Mouse (Mus musculus): ENCODE measurements around the gene Cacna2d4. TPM values are rescaled to one million over a fixed set of nuclear protein-coding genes. Genes with fewer than 3 reads are reported as not detected.

The Cacna2d4 gene
- total RNA-seq, 1 experiment, result 0.04 TPM

GRCm38 (mm10) chr6:119341409-119341808, 105.1 kb downstream of the Cacna2d4 start:
- in situ Hi-C loops (cut with MboI; ENCODE audit: low sequenced_read_pairs in 2 of 2, unreplicated experiment in 2 of 2), result loop anchor here (10.0 kb wide), 2 partner anchors 117 to 227 kb away; no protein-coding TSS in a partner anchor
- H3K4me3 ChIP-seq (ENCODE audit: insufficient read depth in 1 of 2, low read depth in 1 of 2, low read length in 2 of 2, poor library complexity in 1 of 2, severe bottlenecking in 1 of 2), result no peak overlapping the region
- DNase-seq (ENCODE audit: low read depth, low spot score), result no peak

GRCm38 (mm10) chr6:119346257-119346656, 109.9 kb downstream of the Cacna2d4 start:
- Histone ChIP-seq H3K36me3 (ENCODE audit: control insufficient read depth, insufficient read depth, low read length, poor library complexity, severe bottlenecking) (no peaks in the 10 kb centered on the region), H3K4me3 (ENCODE audit: insufficient read depth in 1 of 2, low read depth in 1 of 2, low read length in 2 of 2, poor library complexity in 1 of 2, severe bottlenecking in 1 of 2) (no peak overlapping the region), H3K4me1 (ENCODE audit: control insufficient read depth in 2 of 2, insufficient read depth in 2 of 2, low read length in 2 of 2, poor library complexity in 1 of 2) (no peaks in the 10 kb centered on the region; a peak in 1 of 4 replicates), H3K9me3 (ENCODE audit: control insufficient read depth, insufficient read depth, low read depth, low read length) (no peaks in the 10 kb centered on the region), H3K9ac (ENCODE audit: insufficient read depth, low read depth, low read length, poor library complexity, severe bottlenecking) (no peak overlapping the region), H3K27ac (ENCODE audit: insufficient read depth, low read depth, low read length, poor library complexity, severe bottlenecking) (no peak overlapping the region; the same call in 1 of the 2 replicates)
- DNase-seq (ENCODE audit: low read depth, low spot score), result no peak
- in situ Hi-C loops (cut with MboI; ENCODE audit: low sequenced_read_pairs in 2 of 2, unreplicated experiment in 2 of 2), result loop anchor here (10.0 kb wide), 2 partner anchors 121 to 231 kb away; no protein-coding TSS in a partner anchor
- TF ChIP-seq MAFK (IDR thresholded peaks at IDR 0.05; ENCODE audit: insufficient read depth, low read depth, low read length) (no peak), CHD2 (IDR thresholded peaks at IDR 0.05; ENCODE audit: low read depth, low read length) (no peak), HCFC1 (IDR thresholded peaks at IDR 0.05; ENCODE audit: borderline replicate concordance, insufficient read depth, low read length) (no peak), ZC3H11A (IDR thresholded peaks at IDR 0.05; ENCODE audit: borderline replicate concordance, low read depth, low read length) (no peak), ZNF384 (IDR thresholded peaks at IDR 0.05; ENCODE audit: low read depth, low read length) (no peak)

More at GRCm38 (mm10) chr6:119341409-119341808, 105.1 kb downstream of the Cacna2d4 start:
- H3K27ac ChIP-seq (ENCODE audit: insufficient read depth, low read depth, low read length, poor library complexity, severe bottlenecking), result no peak overlapping the region
- H3K36me3 ChIP-seq (ENCODE audit: control insufficient read depth, insufficient read depth, low read length, poor library complexity, severe bottlenecking), result no peaks in the 10 kb centered on the region
- TF ChIP-seq ZNF384 (IDR thresholded peaks at IDR 0.05; ENCODE audit: low read depth, low read length), result no peak
- TF ChIP-seq HCFC1 (IDR thresholded peaks at IDR 0.05; ENCODE audit: borderline replicate concordance, insufficient read depth, low read length), result peak; percentile 89
- no peak for TF ChIP-seq CHD2 (IDR thresholded peaks at IDR 0.05; ENCODE audit: low read depth, low read length)
- H3K4me1 ChIP-seq (ENCODE audit: control insufficient read depth in 2 of 2, insufficient read depth in 2 of 2, low read length in 2 of 2, poor library complexity in 1 of 2), result peaks cover 2 to 20% of the 10 kb centered on the region in 2 experiments; a peak in 3 of 4 replicates
- no peaks in the 10 kb centered on the region for H3K9me3 ChIP-seq (ENCODE audit: control insufficient read depth, insufficient read depth, low read depth, low read length)
- no peak overlapping the region for H3K9ac ChIP-seq (ENCODE audit: insufficient read depth, low read depth, low read length, poor library complexity, severe bottlenecking)

- H3K9me3 ChIP-seq (ENCODE audit: control insufficient read depth, insufficient read depth, low read depth, low read length), result no peaks in the 10 kb centered on the region
- no peak overlapping the region for H3K9ac ChIP-seq (ENCODE audit: insufficient read depth, low read depth, low read length, poor library complexity, severe bottlenecking)
- H3K27ac ChIP-seq (ENCODE audit: insufficient read depth, low read depth, low read length, poor library complexity, severe bottlenecking), result no peak overlapping the region
- in situ Hi-C loops (cut with MboI; ENCODE audit: low sequenced_read_pairs in 2 of 2, unreplicated experiment in 2 of 2), result loop anchor here (10.0 kb wide), 2 partner anchors 123 to 233 kb away; no protein-coding TSS in a partner anchor
- no peak for DNase-seq (ENCODE audit: low read depth, low spot score)
- H3K4me3 ChIP-seq (ENCODE audit: insufficient read depth in 1 of 2, low read depth in 1 of 2, low read length in 2 of 2, poor library complexity in 1 of 2, severe bottlenecking in 1 of 2), result no peak overlapping the region
- no peak for TF ChIP-seq ZNF384 (IDR thresholded peaks at IDR 0.05; ENCODE audit: low read depth, low read length)
- no peak for TF ChIP-seq HCFC1 (IDR thresholded peaks at IDR 0.05; ENCODE audit: borderline replicate concordance, insufficient read depth, low read length)
- no peak for TF ChIP-seq MAFK (IDR thresholded peaks at IDR 0.05; ENCODE audit: insufficient read depth, low read depth, low read length)
- no peak for TF ChIP-seq ZC3H11A (IDR thresholded peaks at IDR 0.05; ENCODE audit: borderline replicate concordance, low read depth, low read length)
- TF ChIP-seq CHD2 (IDR thresholded peaks at IDR 0.05; ENCODE audit: low read depth, low read length), result no peak
- H3K4me1 ChIP-seq (ENCODE audit: control insufficient read depth in 2 of 2, insufficient read depth in 2 of 2, low read length in 2 of 2, poor library complexity in 1 of 2), result no peaks in the 10 kb centered on the region; a peak in 1 of 4 replicates
- H3K36me3 ChIP-seq (ENCODE audit: control insufficient read depth, insufficient read depth, low read length, poor library complexity, severe bottlenecking), result no peaks in the 10 kb centered on the region
These were observed 111.5 kb downstream of the Cacna2d4 start for GRCm38 (mm10) chr6:119347813-119348212.

- in situ Hi-C loops (cut with MboI; ENCODE audit: low sequenced_read_pairs in 2 of 2, unreplicated experiment in 2 of 2), result loop anchor here (10.0 kb wide), 2 partner anchors 123 to 233 kb away; no protein-coding TSS in a partner anchor
- TF ChIP-seq ZC3H11A (IDR thresholded peaks at IDR 0.05; ENCODE audit: borderline replicate concordance, low read depth, low read length), result peak; percentile 98
- no peak for TF ChIP-seq HCFC1 (IDR thresholded peaks at IDR 0.05; ENCODE audit: borderline replicate concordance, insufficient read depth, low read length)
- Histone ChIP-seq H3K9me3 (ENCODE audit: control insufficient read depth, insufficient read depth, low read depth, low read length) (no peaks in the 10 kb centered on the region), H3K4me3 (ENCODE audit: insufficient read depth in 1 of 2, low read depth in 1 of 2, low read length in 2 of 2, poor library complexity in 1 of 2, severe bottlenecking in 1 of 2) (no peak overlapping the region), H3K9ac (ENCODE audit: insufficient read depth, low read depth, low read length, poor library complexity, severe bottlenecking) (no peak overlapping the region), H3K36me3 (ENCODE audit: control insufficient read depth, insufficient read depth, low read length, poor library complexity, severe bottlenecking) (peaks cover under 1% of the 10 kb centered on the region; the same call in 1 of the 2 replicates), H3K27ac (ENCODE audit: insufficient read depth, low read depth, low read length, poor library complexity, severe bottlenecking) (no peak overlapping the region), H3K4me1 (ENCODE audit: control insufficient read depth in 2 of 2, insufficient read depth in 2 of 2, low read length in 2 of 2, poor library complexity in 1 of 2) (no peaks in the 10 kb centered on the region; a peak in 1 of 4 replicates)
- DNase-seq (ENCODE audit: low read depth, low spot score), result no peak
These were observed 111.9 kb downstream of the Cacna2d4 start for GRCm38 (mm10) chr6:119348234-119348633.

Data from ES-E14 (cell line).